Mouse (Mus musculus): ENCODE measurements at regions not wholly inside any gene's neighbourhood (a gene's known extent, or its start where the extent isn't known, plus 50 kb on each side); places are given as distances from the start of the nearest gene placed in this dataset.

- no peak for DNase-seq (ENCODE audit: low read depth, low spot score)
Measured at GRCm38 (mm10) chr19:48864151-48864740, 658.4 kb downstream of the Sorcs3 start.

GRCm38 (mm10) chr19:48871601-48872000, 665.8 kb downstream of the Sorcs3 start:
- DNase-seq (ENCODE audit: low read depth, low spot score) = no peak

GRCm38 (mm10) chr19:48881526-48882195, 675.8 kb downstream of the Sorcs3 start:
- DNase-seq (ENCODE audit: low read depth, low spot score) = no peak

GRCm38 (mm10) chr19:48908236-48908635, 702.4 kb downstream of the Sorcs3 start:
- no peak for DNase-seq (ENCODE audit: low read depth, low spot score)

GRCm38 (mm10) chr19:48913011-48913410, 707.2 kb downstream of the Sorcs3 start:
- no peak for DNase-seq (ENCODE audit: low read depth, low spot score)

GRCm38 (mm10) chr19:48919638-48920037, 713.8 kb downstream of the Sorcs3 start:
- DNase-seq (ENCODE audit: low read depth, low spot score) = no peak

GRCm38 (mm10) chr19:48947646-48948045, 741.8 kb downstream of the Sorcs3 start:
- DNase-seq (ENCODE audit: low read depth, low spot score) = peak; percentile 5
